Comparison of ENCODE assay signal across 15 mouse cellular contexts in genomic region chr3:103624591-103625051, GRCm38 (mm10). TPM values are rescaled to one million over a fixed set of nuclear protein-coding genes. Genes with fewer than 3 reads are reported as not detected.
DNase-seq lines count a peak whose midpoint lies in the region; ATAC-seq and TF ChIP-seq lines count a peak whose summit lies in the region.
"Had no signal": no experiment of that assay in that cellular context is flagged by ENCODE, and none has a peak within 500 bp of the region (broad histone marks: within the 10 kb centered on the region; RNA-seq: fewer than 3 reads in every experiment).

No protein-coding gene starts in this region.

- peak; percentile 62 for DNase-seq in hindbrain, postnatal 0 days (ENCODE audit: low spot score)
- peak; percentile 86 for DNase-seq in brain, adult 2 months (ENCODE audit: low read depth, low spot score)
- DNase-seq in cerebellum, adult 11 months, result peak; percentile 58
- no peak for DNase-seq in gastrocnemius, adult 2 months
- DNase-seq in spleen, postnatal 4 days (ENCODE audit: low spot score in 2 of 2), result no peak
- DNase-seq: heart, postnatal 36 days; thymus, adult 2 months had no signal

- H3K9ac ChIP-seq in hindbrain, postnatal 0 days (replicated peaks; ENCODE audit: low read length), result no peak overlapping the region
- H3K9ac ChIP-seq in hindbrain, embryonic 13.5 days, result no peak overlapping the region
- no peak overlapping the region for H3K9ac ChIP-seq in intestine, embryonic 15.5 days
- H3K9ac ChIP-seq: limb, embryonic 12.5 days had no signal

- no peak overlapping the region for H3K4me2 ChIP-seq in hindbrain, postnatal 0 days (ENCODE audit: low read depth, low read length)
- H3K4me2 ChIP-seq in hindbrain, embryonic 13.5 days, result no peak overlapping the region
- H3K4me2 ChIP-seq in intestine, embryonic 15.5 days (replicated peaks), result no peak overlapping the region
- H3K4me2 ChIP-seq: limb, embryonic 12.5 days had no signal

- 19% methylated on average over 5 of the region's 5 CpGs for WGBS in hindbrain, postnatal 0 days
- 43% methylated on average over 5 of the region's 5 CpGs for WGBS in hindbrain, embryonic 13.5 days
- WGBS in intestine, embryonic 15.5 days, result 51% methylated on average over 5 of the region's 5 CpGs

- H3K36me3 ChIP-seq in hindbrain, postnatal 0 days (ENCODE audit: insufficient read depth, low read length), result no peaks in the 10 kb centered on the region
- peaks cover 8% of the 10 kb centered on the region; the same call in 1 of the 2 replicates for H3K36me3 ChIP-seq in hindbrain, embryonic 13.5 days
- H3K36me3 ChIP-seq in intestine, embryonic 15.5 days, result no peaks in the 10 kb centered on the region
- H3K36me3 ChIP-seq: limb, embryonic 12.5 days had no signal

- TF ChIP-seq CTCF in hindbrain, postnatal 0 days (IDR thresholded peaks at IDR 0.05; ENCODE audit: low read depth), result no peak
- no peak for TF ChIP-seq CTCF in gastrocnemius, adult 2 months (IDR thresholded peaks at IDR 0.05)

- intact Hi-C loops in gastrocnemius, adult 2 months (cut with DNase I), result no loop called here

- peaks cover 8% of the 10 kb centered on the region; the same call in 1 of the 2 replicates for H3K4me1 ChIP-seq in hindbrain, postnatal 0 days (ENCODE audit: insufficient read depth, low read length)
- H3K4me1 ChIP-seq in hindbrain, embryonic 13.5 days (replicated peaks), result peaks cover 11% of the 10 kb centered on the region
- 0 out of 2 replicates have a peak, but pooled peaks cover 4% of the 10 kb centered on the region for H3K4me1 ChIP-seq in intestine, embryonic 15.5 days (replicated peaks)
- H3K4me1 ChIP-seq: limb, embryonic 12.5 days had no signal

- 0 out of 2 replicates have a peak, but pooled peaks have one; percentile 42 for ATAC-seq in hindbrain, postnatal 0 days
- no peak for ATAC-seq in hindbrain, embryonic 13.5 days (ENCODE audit: low FRiP score)
- ATAC-seq in granulocyte monocyte progenitor cell, adult 5-6 weeks (replicated peaks; ENCODE audit: poor library complexity, severe bottlenecking), result 0 out of 2 replicates have a peak, but pooled peaks have one; percentile 12
- no peak for ATAC-seq in intestine, embryonic 15.5 days

- H3K9me3 ChIP-seq in hindbrain, postnatal 0 days (ENCODE audit: low read length), result no peaks in the 10 kb centered on the region
- H3K9me3 ChIP-seq in hindbrain, embryonic 13.5 days, result no peaks in the 10 kb centered on the region
- H3K9me3 ChIP-seq in intestine, embryonic 15.5 days, result no peaks in the 10 kb centered on the region
- H3K9me3 ChIP-seq: limb, embryonic 12.5 days had no signal

- no peak overlapping the region; the same call in 1 of the 2 replicates for H3K27ac ChIP-seq in hindbrain, postnatal 0 days
- H3K27ac ChIP-seq in hindbrain, embryonic 13.5 days, result no peak overlapping the region
- H3K27ac ChIP-seq in gastrocnemius, adult 2 months, result no peak overlapping the region
- H3K27ac ChIP-seq in intestine, embryonic 15.5 days, result no peak overlapping the region
- H3K27ac ChIP-seq: kidney, postnatal 0 days; limb, embryonic 12.5 days; macrophage had no signal

- H3K4me3 ChIP-seq in hindbrain, postnatal 0 days (ENCODE audit: low read length), result no peak overlapping the region
- no peak overlapping the region for H3K4me3 ChIP-seq in hindbrain, embryonic 13.5 days
- H3K4me3 ChIP-seq in gastrocnemius, adult 2 months, result no peak overlapping the region
- no peak overlapping the region for H3K4me3 ChIP-seq in intestine, embryonic 15.5 days (replicated peaks)
- H3K4me3 ChIP-seq: limb, embryonic 12.5 days had no signal

- no peaks in the 10 kb centered on the region for H3K27me3 ChIP-seq in hindbrain, postnatal 0 days (ENCODE audit: insufficient read depth, low read length)
- H3K27me3 ChIP-seq in hindbrain, embryonic 13.5 days, result no peaks in the 10 kb centered on the region
- no peaks in the 10 kb centered on the region for H3K27me3 ChIP-seq in intestine, embryonic 15.5 days (replicated peaks)
- H3K27me3 ChIP-seq: limb, embryonic 12.5 days had no signal

RNA-seq across cellular contexts. Expression of gene Atg4a-ps, which starts 21.2 kb away (rescaled TPM):
- 0.16 TPM in 1 of 2 replicates, not detected in the other for total RNA-seq in hindbrain, postnatal 0 days (2014; rRNA removed)
- 0.10 and 0.26 TPM in 2 replicates for polyA plus RNA-seq in hindbrain, postnatal 0 days (2015; fragmentation: Nextera tagmentation; extraction: Ambion mirVana)
- 0.26 and 0.38 TPM in 2 replicates for polyA plus RNA-seq in hindbrain, embryonic 13.5 days (2015; fragmentation: Nextera tagmentation; extraction: Ambion mirVana)
- total RNA-seq in granulocyte monocyte progenitor cell, adult 5-6 weeks (2014; fragmentation: Nextera tagmentation), result 1.4 TPM in 1 of 2 replicates, not detected in the other
- total RNA-seq in granulocyte monocyte progenitor cell, adult 5-6 weeks (2017), result 0.26 and 0.39 TPM in 2 replicates
- 1 to 10 TPM in 1 of 2 experiments, under 1 TPM in 1; 0.26 to 4.5 TPM for total RNA-seq in gastrocnemius, adult 2 months (2021)
- 0.14 TPM in 1 of 2 replicates, not detected in the other for polyA plus RNA-seq in intestine, embryonic 15.5 days (2015; fragmentation: Nextera tagmentation; extraction: Ambion mirVana)
- polyA plus RNA-seq: spleen, adult 2 months; thymus, adult 2 months had no signal

RNA-seq across cellular contexts. Expression of gene Syt6, which starts 49.6 kb away (rescaled TPM):
- total RNA-seq in hindbrain, postnatal 0 days (2014; rRNA removed), result 32.6 and 43.6 TPM in 2 replicates
- polyA plus RNA-seq in hindbrain, postnatal 0 days (2015; fragmentation: Nextera tagmentation; extraction: Ambion mirVana), result 9.1 and 10.1 TPM in 2 replicates
- polyA plus RNA-seq in hindbrain, embryonic 13.5 days (2015; fragmentation: Nextera tagmentation; extraction: Ambion mirVana), result 11.3 and 11.8 TPM in 2 replicates
- total RNA-seq in granulocyte monocyte progenitor cell, adult 5-6 weeks (2014; fragmentation: Nextera tagmentation), result not detected in 2 replicates
- total RNA-seq in granulocyte monocyte progenitor cell, adult 5-6 weeks (2017), result 0.13 TPM in 1 of 2 replicates, not detected in the other
- total RNA-seq in gastrocnemius, adult 2 months (2021), result not detected
- 1.1 and 1.5 TPM in 2 replicates for polyA plus RNA-seq in intestine, embryonic 15.5 days (2015; fragmentation: Nextera tagmentation; extraction: Ambion mirVana)
- total RNA-seq: gastrocnemius, postnatal 4 days; heart, postnatal 36 days had no signal
- polyA plus RNA-seq: macrophage had no signal

Comparison
In these comparisons a context has a peak if more than half of its experiments do, and no peak if none do; other contexts are left out.
1. ATAC-seq: peak in hindbrain, postnatal 0 days (single experiment) and granulocyte monocyte progenitor cell, adult 5-6 weeks (single experiment); none in hindbrain, embryonic 13.5 days (single experiment) and intestine, embryonic 15.5 days (single experiment).
2. DNase-seq: peak in hindbrain, postnatal 0 days (single experiment), brain, adult 2 months (single experiment) and cerebellum, adult 11 months (single experiment); none in gastrocnemius, adult 2 months (single experiment) and spleen, postnatal 4 days (0 of 2).
3. RNA of gene Syt6, which starts 49.6 kb away (total RNA-seq): 32.6 to 43.6 TPM in hindbrain, postnatal 0 days; 0.13 TPM in granulocyte monocyte progenitor cell, adult 5-6 weeks and not detected in gastrocnemius, adult 2 months; every median in the first group is over 10 times any median in the second.